Mouse (Mus musculus) T-cell, adult 2 months (primary cell): Measurements from ENCODE around the gene Kcnab3.
"Not testable (repeated sequence)": the region's sequence is repeated elsewhere in the genome, so short reads cannot be mapped to it uniquely, and the experiment has no call there.

ENCODE experiments used
- DNase-seq: peaks from one replicate; pipeline ENCODE4 v3.0.0; 2022; ENCODE audit warnings: low spot score

The Kcnab3 gene

DNA sequence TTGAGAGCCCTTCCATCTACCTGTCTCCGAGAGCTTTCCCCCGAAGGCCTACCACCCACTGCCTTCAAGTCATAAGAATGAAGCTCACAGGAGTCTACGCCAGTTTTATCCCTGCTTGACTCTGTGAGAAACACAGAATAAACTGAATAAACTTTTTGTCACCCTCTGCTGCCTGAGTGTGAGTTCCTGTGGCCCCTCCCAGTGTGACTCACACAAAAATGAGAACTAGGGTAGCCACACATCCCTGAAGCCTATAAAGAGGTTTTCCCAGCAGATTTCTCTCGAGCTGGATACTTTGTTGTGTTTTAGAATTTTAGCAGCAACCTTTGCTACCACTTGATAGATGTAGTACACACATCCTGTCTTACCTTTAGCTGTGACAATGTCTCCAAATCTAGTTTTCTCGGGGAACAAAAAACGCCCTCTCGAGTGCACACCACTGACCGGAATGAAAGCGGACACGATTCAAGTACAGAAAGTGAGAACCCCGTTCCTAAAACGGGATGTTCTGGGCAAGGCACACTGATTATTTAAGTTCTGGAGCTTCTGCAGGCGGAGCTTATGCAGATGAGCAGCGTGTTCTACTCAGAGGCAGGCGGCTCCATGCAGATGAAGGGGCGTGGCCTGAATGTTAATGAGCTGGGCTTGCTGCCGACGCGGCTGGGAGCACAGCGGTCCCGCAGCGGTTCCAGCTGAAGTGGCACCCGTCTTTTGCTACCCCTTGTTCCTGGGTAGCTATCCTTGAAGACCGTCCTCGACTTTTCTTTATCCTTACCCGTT lies at the start of gene Kcnab3:
Gene Kcnab3 (plus strand): TSS at position 631 of the 780 bp plus-strand sequence.
- peak; percentile 87 for DNase-seq

DNA sequence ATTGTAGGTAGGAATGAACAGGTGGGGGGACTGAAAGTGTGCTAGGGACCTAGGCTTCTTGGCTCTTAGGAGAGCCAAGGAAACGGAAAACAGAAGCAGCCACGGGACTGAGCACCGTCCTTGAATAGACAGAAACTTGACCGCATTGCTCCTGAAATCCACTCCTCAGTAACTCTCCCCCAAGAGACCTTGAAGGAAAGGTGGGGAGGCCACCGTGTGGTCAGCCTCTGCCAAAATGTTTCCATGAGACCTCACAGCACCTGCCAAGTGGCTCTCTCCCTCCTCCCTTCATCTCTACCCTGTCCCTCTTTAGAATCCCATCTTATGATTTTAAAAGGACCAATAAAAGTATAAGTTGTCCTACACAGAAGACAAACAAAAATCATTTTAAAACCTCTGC lies 48.8 kb upstream of the Kcnab3 start:
- no peak for DNase-seq

DNA sequence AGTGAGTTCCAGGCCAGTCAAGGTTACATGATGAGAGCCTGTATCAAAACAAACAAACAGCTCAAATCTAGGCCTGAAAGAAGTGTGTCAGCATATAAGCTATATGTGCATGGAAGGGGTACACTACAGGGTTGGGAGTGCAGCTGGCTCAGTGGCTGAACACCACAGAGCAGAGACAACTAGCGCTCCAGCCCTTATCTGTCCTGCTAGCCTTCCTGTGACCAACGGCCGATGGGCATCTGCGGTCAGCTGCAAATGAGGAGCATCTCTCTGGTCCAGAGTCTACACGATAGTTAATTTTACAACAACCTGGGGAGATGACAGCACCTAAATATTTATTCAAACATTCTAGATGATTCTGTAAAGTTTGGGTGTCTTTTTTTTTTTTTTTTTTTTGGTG lies 34.9 kb upstream of the Kcnab3 start:
- no peak for DNase-seq

DNA sequence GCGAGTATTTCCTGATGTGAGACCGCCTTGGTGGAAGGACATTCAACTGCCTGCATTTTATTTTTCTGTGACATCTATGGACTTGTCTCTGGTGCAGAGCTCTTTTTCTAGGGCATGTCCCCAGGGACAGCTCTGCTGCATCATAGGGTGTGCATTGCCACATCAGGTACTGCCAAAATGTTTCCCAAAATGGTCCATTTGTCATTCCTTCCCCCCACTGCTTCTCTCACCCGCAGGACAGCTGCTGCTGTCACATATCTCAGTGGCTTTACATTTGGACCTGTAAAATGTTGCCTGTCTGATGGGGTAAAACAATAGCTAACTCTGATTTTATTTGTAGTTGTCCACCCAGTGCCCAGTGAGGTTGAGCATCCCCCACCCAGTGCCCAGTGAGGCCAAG lies 30.8 kb upstream of the Kcnab3 start:
- DNase-seq, result no peak

DNA sequence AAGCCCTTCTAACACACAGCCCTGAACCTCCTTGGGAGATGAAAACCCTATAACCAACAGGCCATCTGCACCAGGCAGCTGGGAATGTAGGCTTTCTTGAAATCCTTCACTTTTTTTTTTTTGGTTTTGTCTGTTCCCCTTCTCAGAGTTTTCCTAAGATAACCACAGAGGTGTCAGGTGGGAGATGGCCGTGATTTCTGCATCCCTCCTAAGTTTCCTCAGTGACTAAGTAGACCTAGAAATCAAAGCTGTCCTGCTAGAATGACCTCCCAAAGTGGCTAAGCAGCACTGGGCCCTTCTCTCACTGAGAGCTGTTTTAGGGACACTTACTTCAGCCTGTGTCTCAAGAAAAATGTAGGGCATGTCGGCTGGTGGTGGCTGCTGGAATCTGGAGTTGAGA lies 28.3 kb upstream of the Kcnab3 start:
- no peak for DNase-seq

DNA sequence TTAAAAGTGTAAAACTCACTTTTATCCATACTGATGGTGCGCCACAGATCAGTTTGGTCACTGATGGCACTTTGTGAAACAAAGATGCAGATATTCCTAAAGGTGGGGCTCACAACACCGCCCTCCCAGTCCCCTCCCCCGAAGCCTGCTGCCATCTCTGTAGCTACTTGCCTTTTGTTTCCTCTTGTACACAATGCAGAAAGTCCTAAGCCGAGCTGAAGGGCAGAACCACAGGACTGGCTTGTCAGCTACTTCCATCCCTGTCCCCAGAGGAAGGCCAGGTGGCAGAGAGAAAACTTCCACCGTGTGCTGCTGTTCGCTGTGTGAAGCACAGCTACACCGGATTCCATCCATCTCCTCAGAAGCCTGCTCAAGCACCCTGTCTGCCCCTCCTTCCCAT lies 27.8 kb upstream of the Kcnab3 start:
- no peak for DNase-seq

DNA sequence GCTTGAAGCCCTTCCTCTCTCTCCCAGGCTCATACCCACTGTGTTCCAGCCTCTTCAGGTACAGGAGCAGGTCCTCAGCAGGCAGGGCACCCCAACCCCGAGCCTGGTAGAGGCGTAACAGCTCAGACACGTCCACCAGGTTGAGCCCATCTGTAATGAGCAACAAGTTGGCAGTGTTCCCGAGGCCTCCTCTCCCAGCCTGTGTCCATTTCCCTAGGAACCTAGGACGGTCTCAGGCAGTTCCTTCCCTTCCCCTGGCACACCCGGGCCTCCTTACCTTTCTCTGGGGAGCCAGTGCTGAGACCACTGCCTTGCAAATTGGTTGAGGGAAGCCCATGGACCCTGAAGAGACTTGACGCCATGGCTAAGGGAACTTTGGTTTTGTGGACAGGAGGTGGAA lies 23.2 kb upstream of the Kcnab3 start:
- DNase-seq, result no peak

DNA sequence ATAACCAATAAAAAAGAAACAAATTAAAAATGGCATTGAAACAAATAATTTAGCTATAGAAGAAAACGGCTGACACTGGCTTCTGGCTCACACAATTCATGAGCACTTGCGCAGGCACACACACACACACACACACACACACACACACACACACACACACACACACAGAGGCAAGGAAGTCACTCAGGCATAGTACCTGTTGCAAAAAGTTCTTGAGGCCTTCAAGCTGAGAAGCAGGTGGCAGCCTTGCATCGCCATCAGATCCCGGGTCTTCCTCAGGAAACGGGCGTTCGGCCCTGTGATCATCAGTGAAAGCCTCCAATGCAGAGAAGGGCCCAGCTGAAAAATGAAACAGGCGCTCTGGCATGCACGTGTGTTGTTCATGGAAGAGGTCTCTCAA lies 20.8 kb upstream of the Kcnab3 start:
- no peak for DNase-seq

DNA sequence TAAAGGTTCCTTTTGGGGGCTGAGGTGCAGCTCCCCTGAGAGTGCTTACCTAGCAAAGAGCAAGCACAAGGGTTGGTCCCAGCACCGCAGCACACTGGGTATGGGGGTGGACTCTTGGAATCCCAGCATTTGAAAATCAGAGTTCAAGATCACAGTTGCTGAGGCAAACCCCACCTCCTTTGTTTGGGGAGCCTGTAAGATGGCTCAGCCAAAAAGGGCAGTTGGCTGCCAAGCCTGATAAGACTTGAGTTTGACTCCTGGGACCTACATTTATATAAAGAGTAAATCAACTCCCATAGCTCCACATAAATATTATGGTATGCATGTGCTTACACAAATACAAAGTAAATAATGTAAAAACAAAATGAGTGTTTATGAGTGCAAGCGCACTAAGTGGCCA lies 20.0 kb upstream of the Kcnab3 start:
- no peak for DNase-seq

DNA sequence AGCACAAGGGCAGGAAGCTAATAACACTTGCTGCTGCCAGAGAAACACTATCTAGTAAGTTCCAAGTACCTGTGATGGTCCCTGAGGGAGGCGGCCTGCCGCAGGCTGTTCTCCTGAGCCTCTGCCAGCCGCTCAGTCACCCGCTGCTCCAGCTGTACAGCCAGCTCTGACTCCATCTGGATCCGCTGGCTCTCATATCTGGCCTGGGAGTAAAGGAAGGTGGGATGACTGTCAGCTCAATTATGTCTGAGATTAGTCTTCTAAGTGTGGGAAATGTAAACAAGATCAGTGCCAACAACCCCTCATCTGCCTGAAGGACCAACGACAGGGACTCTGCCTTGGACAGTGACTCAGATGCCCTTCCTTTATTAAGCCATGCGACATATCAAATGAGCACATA lies 14.8 kb upstream of the Kcnab3 start:
- DNase-seq, result no peak

DNA sequence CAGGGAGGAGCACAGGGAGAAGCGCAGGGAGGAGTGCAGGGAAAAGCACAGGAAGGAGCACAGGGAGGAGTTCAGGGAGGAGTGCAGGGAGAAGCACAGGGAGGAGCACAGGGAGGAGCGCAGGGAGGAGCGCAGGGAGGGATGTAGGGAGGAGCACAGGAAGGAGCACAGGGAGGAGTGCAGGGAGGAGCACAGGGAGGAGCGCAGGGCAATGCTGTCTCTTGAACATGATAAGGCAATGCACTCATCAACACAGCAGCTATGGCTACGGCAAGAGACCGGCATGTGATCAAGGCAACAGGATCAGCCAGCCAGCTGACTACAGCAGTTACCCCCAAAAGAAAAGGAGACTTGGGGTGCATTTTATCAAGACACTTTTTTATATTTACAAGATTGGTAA lies 9.7 kb upstream of the Kcnab3 start:
- DNase-seq, result no peak

DNA sequence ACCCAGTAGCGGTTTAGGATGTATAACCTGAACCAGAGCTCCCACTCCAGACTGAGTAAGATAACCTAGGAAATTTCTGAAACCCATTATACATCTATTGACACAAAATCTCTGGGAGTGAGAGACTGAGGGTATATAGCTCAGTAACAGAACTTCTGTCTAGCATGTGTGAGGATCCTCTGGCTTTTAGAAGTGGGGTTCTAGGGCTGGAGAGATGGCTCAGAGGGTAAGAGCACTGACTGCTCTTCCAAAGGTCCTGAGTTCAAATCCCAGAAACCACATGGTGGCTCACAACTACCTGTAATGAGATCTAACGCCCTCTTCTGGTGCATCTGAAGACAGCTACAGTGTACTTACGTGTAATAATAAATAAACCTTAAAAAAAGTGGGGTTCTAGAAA lies 8.1 kb upstream of the Kcnab3 start:
- DNase-seq, result not testable (repeated sequence)

DNA sequence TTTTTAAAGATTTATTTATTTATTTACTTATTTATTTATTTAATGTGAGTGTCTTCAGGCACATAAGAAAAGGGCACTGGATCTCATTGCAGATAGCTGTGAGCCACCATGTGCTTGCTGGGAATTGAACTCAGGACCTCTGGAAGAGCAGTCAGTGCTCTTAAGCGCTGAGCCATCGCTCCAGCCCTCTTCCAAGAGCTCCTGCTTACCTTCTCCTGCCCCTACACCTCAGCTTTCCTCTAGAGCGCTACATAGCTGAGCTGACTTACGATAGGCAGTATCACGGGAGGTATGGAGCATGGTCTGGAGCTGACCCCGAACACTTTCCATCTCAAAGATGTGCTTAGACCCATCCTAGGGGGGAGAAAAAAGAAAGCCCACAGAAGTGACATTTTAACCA lies 4.5 kb upstream of the Kcnab3 start:
- no peak for DNase-seq

DNA sequence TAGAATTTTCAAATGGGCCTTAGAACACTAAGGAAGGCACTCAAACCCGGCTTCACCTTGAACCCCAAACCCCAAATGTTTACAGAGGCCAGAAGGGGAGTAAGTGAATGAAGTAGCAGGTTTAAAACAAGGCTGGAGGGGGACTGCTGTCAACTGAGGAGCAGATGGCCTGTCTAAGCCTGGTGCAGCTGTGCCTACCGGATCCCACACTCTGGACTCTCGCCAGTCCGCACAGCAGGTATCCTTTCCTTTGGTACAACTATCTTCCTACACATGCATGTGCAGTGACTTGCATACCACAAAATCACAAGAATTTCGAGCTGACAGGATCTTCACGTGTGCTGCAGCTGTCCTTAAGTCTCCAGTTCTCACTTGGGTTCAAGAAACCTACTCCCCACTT lies 4.0 kb upstream of the Kcnab3 start:
- no peak for DNase-seq

DNA sequence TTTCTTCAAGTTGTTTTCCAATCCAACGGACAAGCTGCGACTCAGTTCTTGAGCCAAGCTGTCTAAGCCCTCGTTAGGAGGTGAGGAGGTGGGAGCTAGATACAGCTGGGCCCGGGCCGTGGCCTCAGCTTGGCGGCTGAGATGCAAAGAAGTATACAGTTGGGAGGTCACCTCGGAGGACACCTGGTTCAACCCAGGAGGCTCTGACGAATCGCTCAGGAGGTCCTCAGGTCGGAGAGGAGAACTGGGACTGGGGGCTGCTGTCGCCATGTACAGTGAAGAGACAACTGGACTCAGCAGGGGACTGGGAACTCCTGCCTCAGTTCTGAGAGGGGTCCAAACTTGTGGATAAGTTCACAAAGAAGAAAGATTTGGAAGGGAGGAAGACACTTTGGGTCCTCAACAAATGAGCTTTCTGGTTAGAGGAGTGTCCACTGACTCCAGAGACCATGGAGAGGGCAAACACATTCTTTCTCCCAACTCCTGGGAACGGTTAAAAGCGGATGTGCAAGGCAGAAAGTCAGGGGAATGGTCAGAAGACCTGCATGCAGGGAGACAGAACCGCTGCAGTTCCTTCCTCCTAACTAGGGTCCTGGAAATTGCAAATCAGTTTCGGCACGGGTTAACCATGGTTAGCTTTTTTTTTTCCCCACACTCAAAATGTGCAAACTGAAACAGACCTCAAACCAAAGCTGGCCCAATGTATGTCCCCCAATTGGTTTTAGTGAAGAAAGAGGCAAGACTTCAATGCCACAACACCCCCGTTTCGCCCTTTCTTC lies 3.2 kb upstream of the Kcnab3 start:
- DNase-seq, result no peak

DNA sequence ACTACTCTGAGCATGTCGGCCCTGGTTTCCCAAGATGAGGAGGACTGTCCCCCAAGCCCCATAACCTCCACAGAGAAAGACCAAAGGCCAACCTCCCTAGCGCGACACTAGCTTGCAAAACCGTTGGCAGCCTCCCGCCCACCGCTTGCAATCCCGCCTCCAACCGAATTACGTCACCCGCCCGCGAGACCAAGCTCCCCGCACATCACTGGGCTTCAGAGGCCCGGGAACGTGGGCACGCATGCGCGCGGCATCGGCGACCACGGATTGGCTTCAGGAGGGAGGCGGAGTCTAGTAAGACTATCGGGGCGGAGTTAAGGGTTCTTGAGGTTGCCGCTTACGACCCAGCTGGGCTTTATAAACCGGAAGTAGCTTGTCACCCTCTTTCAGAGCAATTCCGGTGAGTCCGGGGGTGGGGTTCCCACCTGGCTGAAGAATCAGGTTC lies 2.4 kb upstream of the Kcnab3 start, which contains the start of the genes Cntrob and Trappc1:
Gene Cntrob (minus strand): TSS at position 109 of the 445 bp plus-strand sequence.
Gene Trappc1 (plus strand): TSS at position 314 of the 445 bp plus-strand sequence.
- peak; percentile 100 for DNase-seq

DNA sequence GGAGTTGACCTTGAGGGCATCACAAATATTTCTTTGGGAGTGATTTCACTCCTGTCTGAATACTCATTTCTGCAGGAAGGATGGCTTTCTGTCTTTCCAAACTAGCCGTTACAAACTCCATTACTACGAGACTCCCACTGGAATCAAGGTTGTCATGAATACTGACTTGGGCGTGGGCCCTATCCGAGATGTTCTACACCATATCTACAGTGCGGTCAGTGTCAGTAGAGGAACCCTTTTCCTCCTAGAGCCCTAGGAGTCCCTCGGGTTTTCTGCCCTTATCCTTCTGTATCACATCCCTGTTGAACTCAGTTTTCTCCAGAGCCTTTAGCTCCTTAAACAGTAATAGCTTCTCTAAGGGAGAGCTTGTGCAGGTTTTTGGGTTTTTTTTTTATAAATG lies 1.3 kb upstream of the Kcnab3 start:
- DNase-seq, result no peak

DNA sequence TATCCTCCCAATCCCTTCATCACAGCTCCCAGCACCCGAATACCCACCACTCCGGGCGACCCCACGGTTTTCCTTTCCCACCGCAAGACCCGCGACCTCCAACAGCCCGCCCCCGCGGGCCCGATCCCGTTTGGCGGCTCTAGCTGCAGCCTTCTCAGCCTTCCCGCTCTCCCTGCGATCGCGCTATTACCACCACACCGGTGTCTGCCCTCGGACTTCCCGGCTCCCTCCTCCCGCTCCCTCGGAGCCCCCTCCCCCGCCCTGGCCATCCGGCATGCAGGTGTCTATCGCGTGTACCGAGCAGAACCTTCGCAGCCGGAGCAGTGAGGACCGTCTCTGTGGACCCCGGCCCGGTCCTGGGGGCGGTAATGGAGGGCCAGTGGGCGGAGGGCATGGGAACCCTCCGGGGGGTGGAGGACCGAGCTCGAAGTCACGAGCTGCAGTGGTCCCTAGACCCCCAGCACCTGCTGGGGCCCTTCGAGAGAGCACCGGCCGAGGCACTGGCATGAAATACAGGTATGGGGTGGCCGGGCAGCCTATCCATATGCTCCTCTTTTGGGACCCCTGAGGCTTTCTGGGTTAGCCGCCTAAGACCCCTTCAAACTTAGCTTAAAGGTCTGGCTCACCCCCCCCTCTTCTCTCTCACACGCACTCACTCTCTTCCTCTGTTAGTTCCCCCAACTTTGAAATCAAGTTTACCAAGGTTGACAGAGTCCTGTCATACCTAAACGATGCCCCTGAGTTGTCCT lies 524 bp downstream of the Kcnab3 start:
- DNase-seq, result no peak

DNA sequence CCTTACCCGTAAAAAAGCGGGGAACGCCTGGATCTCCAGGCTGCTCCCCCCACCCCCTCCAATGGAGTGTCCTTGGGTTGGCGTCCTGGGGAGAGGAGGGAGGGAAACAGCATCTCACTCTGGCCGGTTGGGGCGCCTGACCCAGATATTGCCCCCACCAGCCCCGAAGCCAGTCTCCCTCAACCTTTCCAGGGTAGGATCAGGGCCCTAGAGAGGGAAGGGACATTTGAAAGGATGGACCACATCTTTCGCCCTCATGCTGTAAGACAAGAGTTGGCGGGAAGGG lies 1.0 kb downstream of the Kcnab3 start:
- DNase-seq, result no peak

DNA sequence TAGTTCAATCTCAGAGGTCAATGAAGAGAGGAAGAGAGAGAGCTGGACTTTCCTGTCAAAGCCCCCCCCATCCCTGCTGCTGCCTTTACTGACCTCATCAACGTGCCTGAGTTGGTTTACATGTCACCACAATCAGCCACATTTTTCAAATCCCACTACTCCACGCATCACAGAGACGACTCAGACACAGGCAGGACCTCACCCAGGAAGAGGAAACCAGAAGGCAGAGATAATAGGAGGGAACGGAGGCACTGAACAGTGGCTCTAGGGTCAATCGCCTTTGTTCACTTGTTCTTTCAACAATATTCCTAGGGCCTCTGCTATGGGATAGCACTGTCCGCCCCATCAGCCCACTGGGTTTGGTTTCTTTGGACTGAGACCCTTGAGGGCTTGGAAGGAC lies 1.6 kb downstream of the Kcnab3 start:
- no peak for DNase-seq

DNA sequence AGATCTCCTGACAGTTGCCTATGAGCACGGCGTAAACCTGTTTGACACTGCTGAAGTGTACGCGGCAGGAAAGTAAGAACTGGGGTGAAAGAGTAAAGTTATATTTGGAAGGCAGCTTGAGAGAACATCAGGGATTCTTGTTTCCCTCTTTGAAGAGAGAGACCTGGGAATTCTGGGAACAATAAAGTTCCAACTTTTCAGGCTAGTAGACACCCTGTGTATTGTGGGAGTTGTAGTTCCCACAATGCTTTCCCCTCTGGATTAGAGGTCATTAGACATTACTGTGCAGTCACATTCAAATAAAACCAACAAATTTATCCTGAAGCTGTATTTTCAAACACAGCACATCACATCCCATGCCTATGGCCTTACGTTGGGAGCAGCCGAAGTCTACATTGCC lies 2.5 kb downstream of the Kcnab3 start:
- no peak for DNase-seq

DNA sequence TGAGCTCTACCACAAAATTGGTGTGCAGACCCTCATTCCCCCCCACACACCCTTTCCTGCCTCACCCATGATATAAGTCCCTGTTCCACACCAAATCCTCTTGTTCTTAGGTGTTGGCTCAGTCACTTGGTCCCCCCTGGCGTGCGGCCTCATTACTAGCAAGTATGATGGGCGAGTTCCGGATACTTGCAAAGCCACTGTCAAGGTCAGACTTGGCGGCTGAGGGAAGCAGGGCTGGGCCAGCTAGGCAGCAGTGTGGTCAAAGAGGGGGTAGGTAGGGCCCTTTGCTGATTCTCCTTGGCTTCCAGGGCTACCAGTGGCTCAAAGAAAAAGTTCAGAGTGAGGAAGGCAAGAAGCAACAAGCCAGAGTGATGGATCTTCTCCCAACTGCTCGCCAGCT lies 5.1 kb downstream of the Kcnab3 start:
- DNase-seq, result no peak

DNA sequence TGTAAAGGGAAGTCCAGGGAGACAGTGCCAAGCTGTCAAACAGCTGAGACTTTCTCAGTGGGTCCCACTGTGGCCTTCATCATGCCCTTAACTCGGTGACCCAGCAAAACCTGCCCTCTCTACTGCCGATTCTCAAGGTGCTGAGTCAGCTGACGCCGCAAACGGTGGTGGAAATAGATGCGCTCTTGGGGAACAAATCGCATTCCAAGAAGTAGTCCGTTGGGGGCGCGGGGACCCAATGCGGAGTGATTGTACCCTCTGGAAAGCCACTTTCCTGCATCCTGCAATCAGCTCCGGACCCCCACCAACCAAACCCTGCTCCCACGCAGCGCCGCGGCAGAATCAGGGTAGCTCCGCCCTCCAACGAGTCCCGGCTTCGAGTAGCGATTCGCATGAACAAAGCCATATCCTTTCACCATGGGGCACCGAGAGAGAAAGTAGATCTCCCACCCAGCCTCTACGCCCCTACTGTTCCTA lies 5.9 kb downstream of the Kcnab3 start:
- DNase-seq, result peak; percentile 73
